20 mouse cellular contexts compared by ENCODE assay signal in the genomic region with DNA sequence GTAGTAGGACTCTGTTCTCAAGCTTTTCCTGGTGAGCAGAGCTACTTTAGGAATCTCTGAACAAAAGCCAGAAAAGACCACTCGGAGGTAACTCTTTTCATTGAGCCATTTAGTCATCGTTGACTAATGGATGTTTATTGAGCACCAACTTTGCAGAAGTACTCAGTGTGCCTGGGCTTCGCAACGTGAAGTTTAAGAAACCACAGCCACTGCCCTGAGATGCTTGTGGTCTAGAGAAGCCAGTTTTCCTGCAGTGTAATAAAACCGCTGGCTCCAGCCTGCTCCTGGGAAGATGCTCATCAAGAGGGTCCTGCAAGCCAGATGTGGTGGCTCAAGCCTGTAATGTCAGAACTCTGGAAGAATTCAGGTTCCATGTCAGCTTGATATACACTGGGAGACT. TPM values are rescaled to one million over a fixed set of nuclear protein-coding genes. Genes with fewer than 3 reads are reported as not detected.
A peak's percentile ranks its signal among the peaks of the same experiment; 100 is the strongest.
DNase-seq lines count a peak whose midpoint lies in the region; ATAC-seq lines count a peak whose summit lies in the region.
"Had no signal": no experiment of that assay in that cellular context is flagged by ENCODE, and none has a peak within 500 bp of the region (broad histone marks: within the 10 kb centered on the region; RNA-seq: fewer than 3 reads in every experiment).

No protein-coding gene starts in this region.

- ATAC-seq in erythroblast, adult 5-6 weeks (replicated peaks; ENCODE audit: low FRiP score, poor library complexity, severe bottlenecking), result no peak
- ATAC-seq: CD4-positive, CD25-positive, alpha-beta regulatory T cell, adult 4 months; forebrain, embryonic 14.5 days; forebrain, embryonic 16.5 days had no signal

- DNase-seq in 3T3-L1 (ENCODE audit: low read depth, low spot score) (peak; percentile 74), NIH3T3 (ENCODE audit: low read depth) (peak; percentile 46)
- peak; percentile 36 for DNase-seq in fibroblast of lung, adult 2 months (ENCODE audit: low read depth)
- no peak for DNase-seq in gastrocnemius, postnatal 25 days
- DNase-seq in embryo, embryonic 11 days, result no peak
- DNase-seq: adrenal gland, adult 8-10 months; adrenal gland, postnatal 14 days; adrenal gland, postnatal 36 days; cerebellum, adult 11-12 months; cerebellum, adult 2 months; cerebellum, adult 9-10 months; cerebellum, postnatal 10 days; cerebellum, postnatal 25 days had no signal

RNA-seq across cellular contexts. Expression of a gene that starts 4.9 kb away (rescaled TPM):
- not detected in 2 replicates for total RNA-seq in erythroblast, adult 5-6 weeks (2015; ENCODE audit: low replicate concordance)
- not detected in 2 replicates for total RNA-seq in erythroblast, adult 5-6 weeks (2017; ENCODE audit: low replicate concordance)
- total RNA-seq in gastrocnemius, postnatal 25 days (2021), result not detected
- total RNA-seq: adrenal gland, adult 18-20 months; adrenal gland, adult 8-10 months; adrenal gland, postnatal 14 days; adrenal gland, postnatal 36 days; CH12.LX; G1E had no signal

RNA-seq across cellular contexts. Expression of a gene that starts 20.3 kb away (rescaled TPM):
- not detected in 2 replicates for total RNA-seq in erythroblast, adult 5-6 weeks (2015; ENCODE audit: low replicate concordance)
- total RNA-seq in erythroblast, adult 5-6 weeks (2017; ENCODE audit: low replicate concordance), result not detected in 2 replicates
- total RNA-seq in gastrocnemius, postnatal 25 days (2021), result 1 to 10 TPM; 5.0 to 5.1 TPM
- total RNA-seq: G1E had no signal

RNA-seq across cellular contexts. Expression of a gene that starts 33.4 kb away (rescaled TPM):
- total RNA-seq in erythroblast, adult 5-6 weeks (2015; ENCODE audit: low replicate concordance), result 0.58 and 4.4 TPM in 2 replicates
- total RNA-seq in erythroblast, adult 5-6 weeks (2017; ENCODE audit: low replicate concordance), result 2.2 and 9.0 TPM in 2 replicates
- total RNA-seq in gastrocnemius, postnatal 25 days (2021), result 1 to 10 TPM; 1.5 to 2.3 TPM

RNA-seq across cellular contexts. Expression of a gene that starts 40.4 kb away (rescaled TPM):
- total RNA-seq in erythroblast, adult 5-6 weeks (2015; ENCODE audit: low replicate concordance), result 17.7 and 46.2 TPM in 2 replicates
- 11.3 and 34.4 TPM in 2 replicates for total RNA-seq in erythroblast, adult 5-6 weeks (2017; ENCODE audit: low replicate concordance)
- 100 to 1,000 TPM in 1 of 2 experiments, 10 to 100 TPM in 1; 61.6 to 106 TPM for total RNA-seq in gastrocnemius, postnatal 25 days (2021)

RNA-seq across cellular contexts. Expression of a gene that starts 46.8 kb away (rescaled TPM):
- total RNA-seq in erythroblast, adult 5-6 weeks (2015; ENCODE audit: low replicate concordance), result 59.6 and 67.9 TPM in 2 replicates
- 13.0 and 63.6 TPM in 2 replicates for total RNA-seq in erythroblast, adult 5-6 weeks (2017; ENCODE audit: low replicate concordance)
- total RNA-seq in gastrocnemius, postnatal 25 days (2021), result 10 to 100 TPM; 63.7 to 91.7 TPM

Comparison
In these comparisons a context has a peak if more than half of its experiments do, and no peak if none do; other contexts are left out.
1. DNase-seq: peak in 3T3-L1 (single experiment), NIH3T3 (single experiment) and fibroblast of lung, adult 2 months (single experiment); none in gastrocnemius, postnatal 25 days (single experiment) and embryo, embryonic 11 days (single experiment).
2. RNA of a gene that starts 20.3 kb away (total RNA-seq): 5.0 to 5.1 TPM in gastrocnemius, postnatal 25 days; not detected in erythroblast, adult 5-6 weeks; every median in the first group is over 4 times any median in the second.